Mouse (Mus musculus): ENCODE results near the gene Hsd3b4. TPM values are rescaled to one million over a fixed set of nuclear protein-coding genes. Genes with fewer than 3 reads are reported as not detected.
"Not testable (repeated sequence)": the region's sequence is repeated elsewhere in the genome, so short reads cannot be mapped to it uniquely, and the experiment has no call there.

Gene Hsd3b4
- not detected in 2 replicates for polyA plus RNA-seq (2015; fragmentation: Nextera tagmentation; extraction: Ambion mirVana)

DNA sequence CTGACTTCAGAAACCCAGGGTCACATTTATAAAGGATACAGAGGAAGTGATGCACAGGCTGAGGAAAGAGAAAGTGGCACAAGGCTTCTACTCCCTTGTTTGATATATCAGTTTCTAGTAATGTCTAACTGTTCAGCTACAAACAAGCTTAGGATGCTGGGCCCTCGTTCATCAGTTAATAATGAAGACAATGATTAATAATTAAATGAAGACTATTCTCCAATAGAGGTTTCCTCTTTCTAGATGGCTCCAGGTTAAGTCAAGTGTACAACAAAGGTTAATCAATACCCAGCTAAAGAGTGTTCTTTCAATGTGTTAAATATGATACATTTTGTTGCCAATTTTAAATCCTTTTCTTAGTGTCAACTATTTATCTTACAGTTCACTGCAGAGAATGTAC, at the start of gene Hsd3b4:
TSS of gene Hsd3b4 (minus strand) at position 101 of the 400 bp plus-strand sequence.
- H3K4me2 ChIP-seq (replicated peaks; ENCODE audit: low read depth); DNase-seq (ENCODE audit: low spot score); H3K4me1 ChIP-seq (replicated peaks; ENCODE audit: control insufficient read depth, insufficient read depth); H3K9ac ChIP-seq (ENCODE audit: low read length); H3K27me3 ChIP-seq (ENCODE audit: control insufficient read depth, insufficient read depth, low read length); H3K36me3 ChIP-seq (ENCODE audit: control insufficient read depth, insufficient read depth, low read length); H3K4me3 ChIP-seq (ENCODE audit: low read depth, low read length); H3K9me3 ChIP-seq (ENCODE audit: control insufficient read depth, low read length); ATAC-seq (ENCODE audit: low FRiP score, low TSS enrichment); H3K27ac ChIP-seq (replicated peaks): not testable (repeated sequence)
- no CpG with 5 or more reads among the region's 1 CpGs for WGBS

DNA sequence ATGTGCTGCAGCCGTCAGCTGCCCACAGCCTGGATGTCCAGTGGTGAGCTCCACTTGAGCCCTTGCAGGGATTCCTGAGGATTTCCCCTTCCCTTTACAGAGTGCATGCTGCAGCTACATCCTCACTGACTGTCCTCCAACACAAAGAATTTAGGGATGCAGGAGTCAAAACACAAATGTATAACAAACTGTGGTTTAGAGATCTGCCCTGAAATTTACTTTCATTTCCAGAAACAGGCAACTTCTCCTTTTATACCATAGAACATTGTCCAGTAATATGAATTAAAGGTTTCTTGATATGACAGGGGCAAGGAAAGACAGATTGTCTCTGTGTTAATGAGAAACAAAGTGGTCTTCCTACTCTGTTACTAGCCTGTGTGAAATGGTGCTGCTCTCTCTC, 40.5 kb upstream of the Hsd3b4 start:
- H3K4me2 ChIP-seq (replicated peaks; ENCODE audit: low read depth); H3K36me3 ChIP-seq (ENCODE audit: control insufficient read depth, insufficient read depth, low read length); H3K27me3 ChIP-seq (ENCODE audit: control insufficient read depth, insufficient read depth, low read length); H3K27ac ChIP-seq (replicated peaks); H3K4me3 ChIP-seq (ENCODE audit: low read depth, low read length); ATAC-seq (ENCODE audit: low FRiP score, low TSS enrichment); DNase-seq (ENCODE audit: low spot score); H3K9ac ChIP-seq (ENCODE audit: low read length); H3K4me1 ChIP-seq (replicated peaks; ENCODE audit: control insufficient read depth, insufficient read depth); H3K9me3 ChIP-seq (ENCODE audit: control insufficient read depth, low read length): not testable (repeated sequence)
- WGBS, result no CpG with 5 or more reads among the region's 1 CpGs

DNA sequence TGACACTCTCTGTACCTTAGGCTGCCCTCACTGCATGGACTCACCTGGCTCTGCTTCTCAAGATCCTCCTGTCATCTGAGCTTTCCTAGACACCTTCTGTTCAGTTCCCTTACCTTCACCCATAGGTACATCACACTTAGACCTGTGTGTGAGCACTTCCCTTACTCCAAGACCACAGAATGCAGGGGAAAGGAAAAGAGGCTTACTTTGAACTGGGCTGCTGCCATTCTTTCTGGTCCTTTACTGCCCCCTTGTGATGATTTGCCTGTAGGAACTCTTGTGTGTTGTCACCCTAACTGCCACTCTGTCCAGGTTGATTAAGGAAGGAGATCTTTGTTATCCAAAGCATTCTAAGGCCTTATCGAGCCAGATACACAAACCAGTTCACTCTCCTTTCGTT, 39.9 kb upstream of the Hsd3b4 start:
- ATAC-seq (ENCODE audit: low FRiP score, low TSS enrichment); H3K4me2 ChIP-seq (replicated peaks; ENCODE audit: low read depth): not testable (repeated sequence)
- WGBS, result no CpG with 5 or more reads among the region's 2 CpGs

GRCm38 (mm10) chr3:98548495-98548894, 38.2 kb upstream of the Hsd3b4 start:
- DNase-seq (ENCODE audit: low spot score); H3K9me3 ChIP-seq (ENCODE audit: control insufficient read depth, low read length); H3K27me3 ChIP-seq (ENCODE audit: control insufficient read depth, insufficient read depth, low read length); H3K4me3 ChIP-seq (ENCODE audit: low read depth, low read length); H3K4me2 ChIP-seq (replicated peaks; ENCODE audit: low read depth); H3K27ac ChIP-seq (replicated peaks); H3K9ac ChIP-seq (ENCODE audit: low read length); H3K4me1 ChIP-seq (replicated peaks; ENCODE audit: control insufficient read depth, insufficient read depth); H3K36me3 ChIP-seq (ENCODE audit: control insufficient read depth, insufficient read depth, low read length); ATAC-seq (ENCODE audit: low FRiP score, low TSS enrichment): not testable (repeated sequence)
- WGBS, result 100% methylated on average over 1 of the region's 1 CpGs

More for the DNA sequence above, 39.9 kb upstream of the Hsd3b4 start:
- not testable (repeated sequence) for H3K36me3 ChIP-seq (ENCODE audit: control insufficient read depth, insufficient read depth, low read length); H3K9ac ChIP-seq (ENCODE audit: low read length); H3K27ac ChIP-seq (replicated peaks); H3K4me1 ChIP-seq (replicated peaks; ENCODE audit: control insufficient read depth, insufficient read depth); H3K4me3 ChIP-seq (ENCODE audit: low read depth, low read length); H3K9me3 ChIP-seq (ENCODE audit: control insufficient read depth, low read length); H3K27me3 ChIP-seq (ENCODE audit: control insufficient read depth, insufficient read depth, low read length); DNase-seq (ENCODE audit: low spot score)

DNA sequence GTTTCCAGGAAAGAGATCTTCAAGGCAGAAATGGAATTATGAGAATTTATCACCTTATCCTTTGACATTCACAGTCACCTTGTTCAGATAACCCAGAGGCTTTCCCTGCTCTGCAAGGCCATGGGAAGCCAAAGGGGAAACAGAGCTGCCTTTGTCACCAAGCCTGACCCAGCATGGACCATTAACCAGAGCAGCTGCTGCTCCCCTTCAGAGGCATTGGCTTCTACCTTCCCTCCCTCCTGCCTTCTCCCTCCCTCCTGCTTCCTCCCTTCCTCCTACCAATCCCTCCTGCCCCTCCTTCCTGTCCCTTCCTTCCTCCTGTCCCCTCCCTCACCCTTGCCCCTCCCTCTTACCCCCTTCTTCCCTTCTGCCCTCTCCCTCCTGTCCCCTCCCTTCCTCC, 37.3 kb upstream of the Hsd3b4 start:
- not testable (repeated sequence) for H3K27ac ChIP-seq (replicated peaks); H3K36me3 ChIP-seq (ENCODE audit: control insufficient read depth, insufficient read depth, low read length); DNase-seq (ENCODE audit: low spot score); H3K4me2 ChIP-seq (replicated peaks; ENCODE audit: low read depth); H3K4me3 ChIP-seq (ENCODE audit: low read depth, low read length); H3K9ac ChIP-seq (ENCODE audit: low read length); ATAC-seq (ENCODE audit: low FRiP score, low TSS enrichment); H3K4me1 ChIP-seq (replicated peaks; ENCODE audit: control insufficient read depth, insufficient read depth); H3K9me3 ChIP-seq (ENCODE audit: control insufficient read depth, low read length); H3K27me3 ChIP-seq (ENCODE audit: control insufficient read depth, insufficient read depth, low read length)

DNA sequence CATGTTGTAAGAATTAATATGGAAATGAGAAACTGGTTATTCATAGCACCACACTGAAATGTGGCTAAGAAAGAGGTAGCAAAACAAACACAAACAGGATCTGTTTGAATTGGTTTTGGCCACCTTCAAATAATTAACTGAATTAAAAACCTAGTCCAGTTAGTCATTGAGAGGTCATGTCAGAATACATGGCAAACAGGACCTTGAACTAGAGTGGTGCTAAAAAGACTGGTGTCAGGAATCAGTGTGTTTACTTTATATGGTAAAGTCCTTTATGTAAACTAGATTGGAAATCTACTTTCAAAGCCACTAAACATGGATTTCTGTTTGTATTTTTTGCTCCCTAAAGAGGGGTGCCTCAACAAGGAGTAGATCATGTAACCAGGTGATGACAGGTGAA, 14.7 kb upstream of the Hsd3b4 start:
- not testable (repeated sequence) for H3K9ac ChIP-seq (ENCODE audit: low read length); H3K4me1 ChIP-seq (replicated peaks; ENCODE audit: control insufficient read depth, insufficient read depth); ATAC-seq (ENCODE audit: low FRiP score, low TSS enrichment); H3K4me3 ChIP-seq (ENCODE audit: low read depth, low read length); H3K27ac ChIP-seq (replicated peaks); H3K36me3 ChIP-seq (ENCODE audit: control insufficient read depth, insufficient read depth, low read length); H3K27me3 ChIP-seq (ENCODE audit: control insufficient read depth, insufficient read depth, low read length); H3K4me2 ChIP-seq (replicated peaks; ENCODE audit: low read depth); H3K9me3 ChIP-seq (ENCODE audit: control insufficient read depth, low read length); DNase-seq (ENCODE audit: low spot score)

- H3K9me3 ChIP-seq (ENCODE audit: control insufficient read depth, low read length); H3K4me3 ChIP-seq (ENCODE audit: low read depth, low read length); H3K4me2 ChIP-seq (replicated peaks; ENCODE audit: low read depth); H3K36me3 ChIP-seq (ENCODE audit: control insufficient read depth, insufficient read depth, low read length); ATAC-seq (ENCODE audit: low FRiP score, low TSS enrichment); DNase-seq (ENCODE audit: low spot score); H3K4me1 ChIP-seq (replicated peaks; ENCODE audit: control insufficient read depth, insufficient read depth); H3K27me3 ChIP-seq (ENCODE audit: control insufficient read depth, insufficient read depth, low read length); H3K27ac ChIP-seq (replicated peaks); H3K9ac ChIP-seq (ENCODE audit: low read length): not testable (repeated sequence)
- WGBS, result no CpG with 5 or more reads among the region's 1 CpGs
Observed at GRCm38 (mm10) chr3:98524552-98524951, 14.2 kb upstream of the Hsd3b4 start.

DNA sequence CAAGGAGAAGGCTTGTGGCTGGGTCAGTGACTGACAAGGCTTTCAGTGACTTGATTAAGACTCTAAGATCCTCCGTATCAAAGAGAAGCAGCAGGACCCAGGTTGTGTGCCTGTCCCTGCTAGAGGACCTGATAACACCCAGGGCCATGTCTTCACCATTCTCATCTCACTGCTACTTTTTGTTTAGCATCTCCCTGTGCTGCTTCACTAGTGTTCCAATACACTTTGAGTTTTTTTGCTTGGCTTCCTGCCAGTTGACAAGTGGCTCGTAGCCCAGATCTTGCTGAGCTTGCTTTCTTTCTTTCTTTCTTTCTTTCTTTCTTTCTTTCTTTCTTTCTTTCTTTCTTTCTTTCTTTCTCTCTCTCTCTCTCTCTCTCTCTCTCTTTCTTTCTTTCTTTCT, 12.5 kb upstream of the Hsd3b4 start:
- not testable (repeated sequence) for H3K27me3 ChIP-seq (ENCODE audit: control insufficient read depth, insufficient read depth, low read length); H3K4me2 ChIP-seq (replicated peaks; ENCODE audit: low read depth); H3K4me3 ChIP-seq (ENCODE audit: low read depth, low read length); H3K36me3 ChIP-seq (ENCODE audit: control insufficient read depth, insufficient read depth, low read length); DNase-seq (ENCODE audit: low spot score); H3K9ac ChIP-seq (ENCODE audit: low read length); H3K9me3 ChIP-seq (ENCODE audit: control insufficient read depth, low read length); H3K27ac ChIP-seq (replicated peaks); H3K4me1 ChIP-seq (replicated peaks; ENCODE audit: control insufficient read depth, insufficient read depth); ATAC-seq (ENCODE audit: low FRiP score, low TSS enrichment)
- 43% methylated on average over 1 of the region's 2 CpGs for WGBS

- H3K27ac ChIP-seq (replicated peaks); H3K4me3 ChIP-seq (ENCODE audit: low read depth, low read length); H3K27me3 ChIP-seq (ENCODE audit: control insufficient read depth, insufficient read depth, low read length); DNase-seq (ENCODE audit: low spot score); ATAC-seq (ENCODE audit: low FRiP score, low TSS enrichment); H3K36me3 ChIP-seq (ENCODE audit: control insufficient read depth, insufficient read depth, low read length); H3K4me2 ChIP-seq (replicated peaks; ENCODE audit: low read depth); H3K4me1 ChIP-seq (replicated peaks; ENCODE audit: control insufficient read depth, insufficient read depth); H3K9me3 ChIP-seq (ENCODE audit: control insufficient read depth, low read length); H3K9ac ChIP-seq (ENCODE audit: low read length): not testable (repeated sequence)
- no CpG with 5 or more reads among the region's 5 CpGs for WGBS
Observed at GRCm38 (mm10) chr3:98507229-98507628, 3.1 kb downstream of the Hsd3b4 start.

All from stomach, postnatal 0 days (tissue).